Mouse (Mus musculus): ENCODE data around the gene Ptgis.
A peak's percentile ranks its signal among the peaks of the same experiment; 100 is the strongest.

Gene Ptgis

DNA sequence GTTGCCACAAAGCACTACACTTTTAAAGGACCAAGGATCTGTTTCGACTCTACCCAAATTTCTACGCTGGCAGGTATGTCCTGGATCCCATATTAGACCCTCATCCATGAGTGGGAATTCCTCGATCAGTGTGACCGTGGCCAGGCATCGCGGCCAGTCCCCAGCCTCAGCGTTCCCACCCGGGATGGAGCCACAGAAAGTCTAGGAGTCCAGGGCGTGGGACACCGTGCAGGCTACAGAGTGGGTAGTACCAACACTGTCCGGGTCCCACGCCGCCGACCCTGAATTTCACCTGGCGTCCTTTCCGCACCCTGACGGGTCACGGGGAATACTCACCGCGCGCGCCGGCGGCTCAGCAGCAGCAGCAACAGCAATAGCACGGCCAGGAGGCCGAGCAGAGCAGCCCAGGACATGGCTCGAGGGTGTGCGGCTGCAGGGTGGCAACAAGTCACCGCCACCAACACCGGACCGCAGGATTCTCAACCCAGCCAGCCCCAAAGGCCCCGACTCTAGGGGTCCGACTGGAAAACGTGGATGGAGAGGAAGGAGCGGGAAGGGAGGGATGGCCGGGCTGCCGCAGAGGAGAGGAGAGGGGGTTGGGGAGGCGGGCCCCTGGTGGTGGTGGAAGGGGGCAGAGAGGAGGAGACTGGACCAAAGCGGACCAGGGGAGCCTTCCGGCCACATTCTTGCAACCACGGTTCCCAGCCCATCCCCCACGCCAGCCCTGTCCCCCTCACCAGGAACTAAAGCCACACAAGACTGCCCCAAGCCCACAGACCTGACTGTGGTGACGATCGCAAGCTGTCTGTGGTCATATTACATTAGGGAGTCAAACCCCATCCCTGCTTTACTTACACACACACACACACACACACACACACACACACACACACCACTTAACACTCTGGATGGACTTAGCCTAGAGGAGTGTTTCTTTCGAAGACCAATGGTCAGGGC lies at the start of gene Ptgis:
Ptgis (minus strand) TSS at position 597 of the 957 bp plus-strand sequence.
- DNase-seq (ENCODE audit: low spot score): peak; percentile 72

DNA sequence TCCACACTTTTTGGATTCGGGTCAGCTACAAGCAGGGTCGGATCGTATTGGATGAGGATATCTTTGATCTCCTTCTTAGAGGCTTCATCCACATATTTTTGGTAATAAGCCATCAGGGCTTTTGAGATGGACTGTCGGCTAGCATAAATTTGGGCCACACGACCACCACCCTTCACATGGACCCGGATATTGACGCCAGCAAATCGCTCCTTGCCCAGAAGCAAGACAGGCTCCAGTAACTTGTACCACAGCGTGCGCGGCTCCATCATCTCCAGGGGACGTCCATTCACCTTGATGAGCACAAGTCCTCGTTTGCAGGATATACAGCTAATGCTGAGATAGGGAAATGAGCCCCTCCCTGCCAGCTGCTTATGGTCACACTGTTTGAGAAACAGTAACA lies 41.1 kb upstream of the Ptgis start:
- DNase-seq (ENCODE audit: low spot score): no peak

DNA sequence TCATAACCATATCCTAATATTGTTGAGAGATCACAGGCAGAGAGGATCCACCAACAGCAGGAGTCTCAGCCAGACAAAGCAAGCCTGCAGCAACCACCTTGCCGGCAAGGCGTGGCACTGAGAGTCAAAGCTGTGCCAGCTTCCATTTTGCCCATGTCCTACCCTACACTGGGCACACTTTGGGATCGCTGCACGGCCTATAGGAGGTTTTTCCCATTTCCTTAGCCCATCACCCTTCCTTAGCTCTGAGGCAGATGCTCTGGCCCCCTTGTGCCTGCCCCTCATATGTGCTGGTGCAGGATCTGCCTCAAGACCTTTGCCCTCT lies 40.5 kb upstream of the Ptgis start:
- no peak for DNase-seq (ENCODE audit: low spot score)

DNA sequence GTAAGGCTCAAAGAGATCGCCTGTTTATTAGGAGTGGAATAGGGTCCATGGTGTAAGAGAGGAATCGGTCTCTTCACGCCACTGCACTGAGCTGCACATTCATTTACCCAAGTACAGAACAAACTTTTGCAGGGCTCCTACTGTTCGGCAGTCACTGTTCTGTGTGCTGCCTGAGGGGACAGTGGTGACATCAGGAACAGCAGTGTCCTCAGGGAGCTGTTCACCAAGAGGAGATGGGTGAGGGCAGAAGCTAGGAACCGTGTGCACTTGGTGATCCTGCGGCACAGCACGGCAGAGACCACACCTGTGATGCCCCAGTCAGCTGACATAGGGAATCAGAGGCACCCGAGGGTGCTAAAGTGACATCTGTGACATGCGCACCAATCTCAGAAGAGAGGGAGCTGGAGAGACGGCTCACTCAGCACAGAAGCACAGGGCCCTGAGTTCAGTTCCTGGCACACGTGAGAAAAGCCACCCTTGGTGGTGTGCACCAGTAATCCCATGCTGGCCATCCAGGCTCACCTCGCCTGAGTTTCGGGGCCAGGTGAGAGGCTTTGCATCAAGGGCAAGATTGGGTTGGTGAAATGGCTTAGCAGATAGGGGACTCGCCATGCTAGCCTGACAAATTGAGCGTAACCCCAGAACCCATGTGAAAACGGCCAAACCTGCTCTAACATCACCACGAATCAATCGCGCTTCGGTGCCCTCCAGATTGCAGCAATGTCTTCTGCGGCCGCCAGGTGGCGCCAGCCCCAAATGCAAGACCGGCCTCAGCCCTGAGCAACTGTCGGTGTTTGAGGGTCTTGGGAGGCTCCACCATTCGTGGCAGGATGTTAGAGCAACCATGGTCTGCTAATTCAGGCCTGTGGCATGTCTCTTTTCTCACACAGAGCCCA lies 39.9 kb upstream of the Ptgis start:
- peak; percentile 85 for DNase-seq (ENCODE audit: low spot score)

DNA sequence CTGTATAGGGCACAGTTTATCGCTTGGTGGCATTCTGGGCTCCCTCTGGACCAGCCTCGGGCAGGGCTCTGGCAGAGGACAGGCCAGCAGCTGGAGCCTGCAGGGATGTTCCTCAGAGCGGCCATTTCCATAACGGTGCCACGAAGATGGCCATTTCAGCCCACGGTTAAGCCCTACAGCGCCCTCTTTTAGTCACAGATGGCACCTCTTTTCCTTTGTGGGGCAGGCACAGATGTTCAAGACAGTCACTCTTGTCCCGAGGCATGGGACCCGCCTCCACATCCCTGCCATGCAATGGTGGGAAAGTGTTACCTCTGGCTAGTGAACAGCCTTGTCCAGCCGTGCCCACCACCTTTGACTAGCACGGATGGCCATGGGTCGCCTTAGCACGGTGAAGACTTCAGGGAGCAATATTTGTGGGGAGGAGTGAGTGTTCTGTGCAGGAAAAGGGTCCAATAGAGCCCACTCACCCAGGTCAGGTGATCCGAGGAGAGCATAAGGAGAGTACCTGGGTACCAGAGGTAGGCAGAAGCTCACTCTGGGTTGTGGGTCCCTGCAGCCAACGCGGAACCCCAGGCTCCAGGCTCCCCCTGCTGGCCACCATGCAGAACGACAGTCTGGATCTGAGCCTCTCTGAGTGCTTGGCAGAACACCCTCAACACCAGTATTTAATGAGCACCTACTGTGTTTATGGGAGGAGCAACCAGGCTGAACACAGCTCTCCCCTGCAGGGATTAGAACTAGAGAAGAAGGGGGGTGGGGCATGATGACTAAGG lies 38.5 kb upstream of the Ptgis start:
- DNase-seq (ENCODE audit: low spot score): peak; percentile 78

DNA sequence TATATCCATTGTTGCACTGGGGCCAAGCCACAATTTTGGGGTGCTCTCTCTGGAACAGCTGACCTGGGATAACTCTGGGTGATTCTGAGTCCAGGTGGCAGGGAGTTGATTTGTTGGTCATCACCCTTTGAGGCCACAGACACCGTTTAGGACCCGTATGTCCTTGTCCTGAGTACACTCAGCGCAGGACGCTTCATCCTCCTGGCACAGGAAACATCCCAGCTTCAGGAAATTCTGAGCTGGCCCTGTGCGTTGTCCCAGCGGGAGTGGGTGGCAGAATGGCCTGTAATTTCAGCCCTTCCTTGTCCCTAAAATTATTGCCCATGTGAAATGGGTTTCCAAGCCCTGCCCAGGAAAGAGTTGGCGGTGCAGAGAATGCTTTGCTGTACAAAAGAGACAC lies 37.6 kb upstream of the Ptgis start:
- DNase-seq (ENCODE audit: low spot score): no peak

DNA sequence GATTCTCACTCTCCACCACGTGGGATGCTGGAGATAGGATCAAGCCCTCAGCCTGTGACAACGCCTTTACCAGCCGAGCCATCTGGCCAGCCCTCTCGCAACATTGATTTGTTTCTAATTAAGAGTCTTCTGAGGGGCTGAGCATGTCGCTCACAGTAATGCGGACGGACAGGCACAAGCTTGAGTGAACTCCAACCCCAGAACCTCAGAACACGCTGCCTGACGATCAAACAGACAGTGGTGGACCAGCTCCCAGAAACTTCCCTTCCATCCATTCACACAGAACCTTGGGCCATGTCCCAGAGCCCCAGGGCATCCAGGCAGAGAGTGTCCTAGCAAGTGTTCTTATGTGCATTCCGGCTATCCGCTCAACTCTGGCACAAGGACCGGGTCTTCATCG lies 36.6 kb upstream of the Ptgis start:
- no peak for DNase-seq (ENCODE audit: low spot score)

DNA sequence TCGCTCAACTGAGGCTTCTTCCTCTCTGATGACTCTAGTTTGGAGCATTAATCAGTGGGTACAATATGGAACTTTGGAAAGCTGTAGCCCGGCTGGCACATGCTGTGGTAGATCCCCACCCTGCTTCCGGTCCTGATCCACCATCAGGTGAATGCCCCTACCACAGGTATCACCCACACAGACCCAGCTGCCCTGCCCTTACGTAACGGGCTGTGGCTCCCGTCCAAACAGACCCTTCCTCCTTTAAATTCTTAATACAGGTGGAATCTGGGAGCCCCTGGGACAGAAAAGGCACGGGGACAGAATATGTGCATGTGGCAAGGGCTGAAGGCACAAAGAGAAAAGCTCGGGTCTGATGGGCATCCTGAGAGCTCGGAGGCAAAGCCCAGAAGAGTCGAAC lies 35.5 kb upstream of the Ptgis start:
- no peak for DNase-seq (ENCODE audit: low spot score)

DNA sequence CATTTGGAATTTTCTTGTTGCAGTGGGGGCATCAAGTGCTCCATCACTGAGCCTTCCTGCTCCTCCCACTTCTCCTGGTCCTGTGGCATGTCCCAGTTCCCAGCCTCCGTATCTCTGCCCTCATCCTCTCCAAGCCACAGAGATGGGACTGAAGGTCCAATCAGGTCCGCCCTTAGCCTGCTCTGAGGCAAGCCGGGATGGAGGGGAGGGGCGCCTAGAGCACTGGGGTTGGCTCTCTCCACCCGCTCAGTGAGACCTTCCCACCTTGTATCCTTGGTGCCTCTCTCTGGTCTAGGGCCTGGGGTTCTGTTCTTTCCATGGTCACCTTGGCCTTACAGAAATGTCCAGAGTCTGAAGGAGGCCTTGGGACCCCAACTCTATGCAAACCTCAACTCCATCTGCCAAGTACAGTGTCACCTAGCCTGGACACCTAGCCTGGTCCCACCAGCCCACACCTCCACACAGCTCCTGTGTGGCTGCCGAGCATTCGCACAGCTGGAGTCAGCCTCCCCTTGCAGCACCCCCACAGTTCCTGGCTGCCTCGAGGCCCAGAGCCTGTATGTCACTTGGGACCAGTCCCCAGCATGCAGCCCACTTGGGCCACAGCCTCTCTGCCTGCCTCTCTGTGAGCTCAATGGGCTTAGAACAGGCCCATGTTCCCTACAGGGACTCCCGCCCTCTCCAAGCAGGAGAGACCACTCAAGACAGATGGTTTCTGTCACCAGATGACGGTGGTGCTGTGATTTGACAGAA lies 34.5 kb upstream of the Ptgis start:
- no peak for DNase-seq (ENCODE audit: low spot score)

DNA sequence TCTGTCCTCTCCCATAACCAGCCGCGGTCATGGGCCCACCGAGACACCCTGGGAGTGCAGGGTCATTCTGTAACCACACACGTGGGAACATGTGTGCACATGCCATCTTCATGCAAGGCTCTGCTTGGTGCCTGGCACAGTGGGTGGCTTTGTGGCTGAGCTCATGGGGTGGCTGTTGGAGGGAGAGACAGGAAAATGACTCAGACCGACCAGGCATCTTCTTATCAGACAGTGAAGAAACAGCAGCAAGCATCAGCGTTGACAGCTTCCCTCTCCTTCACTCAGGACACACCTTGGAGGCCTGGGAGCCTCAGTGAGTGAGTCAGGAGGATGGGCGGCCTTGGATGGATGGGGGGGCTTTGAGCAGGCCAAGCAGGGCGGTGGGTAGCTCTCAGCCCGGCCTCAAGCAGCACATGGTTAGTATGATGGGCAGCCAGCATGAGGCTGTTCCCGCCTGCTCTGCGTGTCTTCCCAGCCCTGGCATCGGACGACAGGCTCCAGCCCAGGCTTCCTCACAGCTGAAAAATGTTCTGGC lies 32.9 kb upstream of the Ptgis start:
- no peak for DNase-seq (ENCODE audit: low spot score)

DNA sequence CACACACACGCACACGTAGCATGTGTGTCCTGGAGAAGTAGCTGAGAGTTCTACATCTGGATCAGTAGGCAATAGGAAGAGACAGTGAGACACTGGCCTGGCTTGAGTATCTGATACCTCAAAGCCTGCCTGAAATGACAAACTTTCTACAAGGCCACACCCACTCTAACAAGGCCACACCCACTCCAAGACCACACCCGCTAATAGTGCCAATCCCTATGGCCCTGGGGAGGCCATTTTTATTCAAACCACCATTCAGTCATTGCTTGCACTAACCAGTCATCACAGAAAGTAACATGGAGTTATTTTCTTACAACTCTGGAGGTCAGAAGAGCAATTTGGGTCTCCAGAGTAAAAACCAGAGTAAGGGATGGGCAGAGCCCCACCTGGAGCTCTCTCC lies 32.3 kb upstream of the Ptgis start:
- DNase-seq (ENCODE audit: low spot score): no peak

DNA sequence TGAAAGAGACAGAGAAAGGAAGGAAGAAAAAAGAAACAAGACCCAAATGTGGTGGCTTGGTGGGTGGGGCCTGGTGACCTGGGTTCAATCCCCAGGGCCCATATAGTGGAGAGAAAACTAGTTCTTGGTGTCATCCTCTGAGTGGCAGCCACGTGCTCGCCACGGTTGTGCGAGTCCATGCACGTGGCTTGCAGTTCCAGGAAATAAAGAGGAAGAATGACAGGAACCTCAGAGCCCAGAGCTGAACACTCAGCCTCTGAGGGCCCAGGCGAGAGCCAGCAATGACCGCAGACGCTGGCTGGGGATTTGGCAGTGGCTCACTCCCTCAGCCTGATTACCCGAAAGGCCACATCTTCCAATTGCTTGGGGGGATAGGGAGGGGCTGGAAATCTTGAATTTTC lies 30.7 kb upstream of the Ptgis start:
- no peak for DNase-seq (ENCODE audit: low spot score)

DNA sequence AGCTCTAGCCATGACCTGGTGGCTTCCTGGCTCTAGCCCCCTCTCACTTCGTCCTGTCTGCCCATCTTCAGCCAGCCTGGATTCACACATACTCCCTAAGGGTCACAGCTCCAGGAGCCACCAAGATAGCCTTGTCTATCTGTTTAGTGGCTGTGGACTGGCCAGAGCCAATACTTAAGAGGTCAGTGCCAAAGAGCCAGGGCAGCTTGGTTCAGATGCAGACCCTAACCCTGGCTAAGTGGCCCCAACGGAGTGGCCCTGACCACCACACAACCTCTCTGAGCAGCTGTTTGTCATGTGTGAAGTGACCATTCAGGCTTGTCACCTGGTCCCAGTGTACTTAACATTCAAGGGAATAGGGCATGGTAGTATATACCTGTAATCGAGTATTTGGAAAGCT lies 30.1 kb upstream of the Ptgis start:
- DNase-seq (ENCODE audit: low spot score): no peak

DNA sequence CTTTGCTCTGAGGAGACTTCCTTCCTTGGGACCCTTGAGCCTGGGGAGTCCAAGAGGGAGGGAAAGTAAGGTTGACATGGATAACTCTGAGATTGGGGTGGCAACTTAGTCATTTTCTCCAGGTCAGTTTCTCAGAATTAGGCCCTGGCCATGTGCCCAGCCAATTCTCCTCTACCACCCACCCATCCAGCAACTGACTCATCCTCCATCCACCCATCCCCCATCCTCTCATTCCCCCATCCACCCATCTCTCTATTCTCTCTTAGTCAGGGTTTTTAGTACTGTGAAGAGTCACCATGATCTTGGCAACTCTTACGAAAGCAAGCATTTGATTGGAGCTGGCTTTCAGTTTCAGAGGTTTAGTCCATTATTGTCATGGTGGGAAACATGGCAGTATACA lies 28.3 kb upstream of the Ptgis start:
- DNase-seq (ENCODE audit: low spot score): no peak

DNA sequence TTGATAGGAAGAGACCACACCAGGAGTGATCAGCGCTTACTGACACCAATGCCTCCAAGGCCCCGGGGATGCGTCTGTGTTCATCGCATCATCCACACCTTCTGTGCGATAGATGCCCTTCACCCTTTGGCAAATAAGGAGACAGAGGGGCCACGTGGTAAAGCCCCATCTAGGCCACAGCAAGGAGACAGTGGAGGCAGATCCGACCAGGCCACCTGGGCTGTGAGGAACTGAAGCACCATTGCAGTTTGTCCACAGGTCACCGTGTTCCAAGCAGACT lies 27.9 kb upstream of the Ptgis start:
- no peak for DNase-seq (ENCODE audit: low spot score)

DNA sequence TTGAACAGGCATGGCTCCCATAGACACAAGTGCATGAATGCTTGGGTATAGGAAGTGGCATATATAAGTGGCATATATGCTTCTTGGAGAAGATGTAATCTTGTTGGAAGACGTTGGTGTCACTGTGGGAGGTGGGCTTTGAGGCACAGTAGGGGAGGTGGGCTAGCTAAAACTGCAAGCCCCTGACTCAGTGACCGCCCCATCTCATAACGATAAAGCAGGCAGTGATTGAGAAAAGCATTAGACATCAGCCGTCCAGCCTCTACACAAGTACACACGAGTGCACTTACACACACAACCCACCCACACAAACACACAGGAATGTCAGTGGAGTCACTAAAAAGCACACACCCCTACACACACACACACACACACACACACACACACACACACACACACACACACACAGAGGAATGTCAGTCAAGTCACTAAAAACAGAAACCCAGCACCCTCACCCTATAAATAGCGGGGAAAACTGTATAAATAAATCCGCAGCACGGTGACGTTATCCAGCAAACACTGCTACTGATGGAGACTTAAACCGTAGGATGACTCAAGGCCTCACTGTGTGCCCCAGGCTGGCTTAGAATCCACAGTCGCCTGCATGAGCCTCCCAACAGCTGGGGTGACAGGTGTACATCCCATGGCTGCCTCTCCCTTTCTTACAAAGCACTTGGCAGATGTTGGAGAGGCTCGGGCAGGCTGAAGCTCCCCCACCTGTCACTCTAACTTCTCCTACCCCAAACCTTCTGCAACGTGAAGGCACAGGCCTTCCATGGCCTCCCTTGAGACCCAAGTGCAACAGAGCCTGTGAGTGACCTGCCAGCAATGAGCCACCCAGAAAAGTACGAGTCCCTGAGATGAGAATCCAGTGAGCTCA lies 27.4 kb upstream of the Ptgis start:
- DNase-seq (ENCODE audit: low spot score): no peak

DNA sequence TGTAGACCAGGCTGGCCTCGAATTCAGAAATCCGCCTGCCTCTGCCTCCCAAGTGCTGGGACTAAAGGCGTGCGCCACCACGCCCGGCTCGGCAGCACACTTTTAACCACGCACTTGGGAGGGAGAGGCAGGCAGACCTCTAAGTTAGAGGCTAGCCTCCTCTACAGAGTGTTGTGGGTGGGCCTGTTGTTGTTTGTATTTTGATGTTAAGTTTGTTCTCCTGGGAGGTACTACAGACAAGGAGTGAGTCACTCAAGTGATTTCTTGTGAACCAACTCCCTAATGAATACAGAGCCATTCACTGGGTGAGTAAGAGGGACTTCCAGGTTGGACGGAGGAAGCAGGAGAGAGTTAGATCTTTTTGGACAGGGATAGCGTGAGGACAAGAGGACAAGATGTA lies 25.8 kb upstream of the Ptgis start:
- no peak for DNase-seq (ENCODE audit: low spot score)

DNA sequence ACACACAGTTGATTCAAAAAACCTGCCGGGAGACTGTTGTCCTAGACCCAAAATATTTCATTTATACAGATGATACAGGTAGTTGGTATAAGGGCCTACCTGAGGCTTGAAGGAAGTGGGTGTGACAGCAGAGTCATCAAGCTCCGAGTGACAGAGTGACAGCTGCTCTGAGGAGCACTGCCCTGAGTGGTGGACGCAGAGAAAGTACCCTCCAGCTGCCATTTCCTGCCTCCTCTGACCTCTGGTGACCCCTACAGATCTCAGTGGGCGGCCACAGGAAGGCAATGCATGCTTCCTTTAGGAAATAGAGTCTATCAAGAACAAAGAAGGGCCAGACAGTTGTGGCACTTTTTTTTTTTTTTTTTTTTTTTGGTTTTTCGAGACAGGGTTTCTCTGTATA lies 25.4 kb upstream of the Ptgis start:
- peak; percentile 36 for DNase-seq (ENCODE audit: low spot score)

DNA sequence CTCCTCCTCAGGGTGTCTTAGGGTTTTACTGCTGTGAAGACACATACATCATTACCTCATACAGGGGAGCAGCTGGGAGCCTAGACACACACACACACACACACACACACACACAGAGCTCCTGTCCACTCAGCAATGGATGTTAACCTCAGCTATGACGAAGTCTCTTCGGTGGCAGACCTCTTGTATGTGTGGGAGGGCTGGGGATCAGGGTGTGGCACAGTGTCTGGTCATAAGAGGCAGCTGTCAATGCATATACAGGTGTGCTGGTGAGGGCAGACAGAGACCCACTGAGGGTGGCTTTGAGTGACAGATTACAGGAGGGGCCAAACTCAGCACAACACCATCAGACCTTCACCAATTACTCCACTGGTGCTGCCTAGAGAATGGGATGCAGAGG lies 24.6 kb upstream of the Ptgis start:
- DNase-seq (ENCODE audit: low spot score): no peak

DNA sequence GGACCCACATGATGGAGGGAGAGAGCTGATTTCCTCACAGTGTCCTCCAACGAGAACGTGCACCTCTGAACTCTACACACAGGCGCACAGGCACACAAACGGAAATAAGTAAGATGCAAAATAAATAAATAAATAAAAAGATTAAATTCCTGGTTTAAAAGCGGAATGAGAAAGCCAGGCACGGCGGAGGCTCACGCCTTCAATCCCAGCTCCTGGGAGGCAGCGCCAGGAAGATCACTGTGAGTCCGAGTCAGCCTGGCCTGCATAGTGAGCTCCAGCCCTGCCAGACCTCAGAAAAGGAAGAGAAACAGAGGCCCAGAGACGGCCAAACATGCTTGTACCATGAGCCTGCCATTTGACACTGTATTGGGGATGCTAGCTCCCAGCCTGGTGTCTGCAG lies 23.5 kb upstream of the Ptgis start:
- no peak for DNase-seq (ENCODE audit: low spot score)

Data from embryo, embryonic 10.5 days (tissue).